Mouse (Mus musculus): ENCODE data around the gene Rab13. TPM values are rescaled to one million over a fixed set of nuclear protein-coding genes. Genes with fewer than 3 reads are reported as not detected.

Gene Rab13
- polyA plus RNA-seq, 1 experiment: 7.7 TPM

DNA sequence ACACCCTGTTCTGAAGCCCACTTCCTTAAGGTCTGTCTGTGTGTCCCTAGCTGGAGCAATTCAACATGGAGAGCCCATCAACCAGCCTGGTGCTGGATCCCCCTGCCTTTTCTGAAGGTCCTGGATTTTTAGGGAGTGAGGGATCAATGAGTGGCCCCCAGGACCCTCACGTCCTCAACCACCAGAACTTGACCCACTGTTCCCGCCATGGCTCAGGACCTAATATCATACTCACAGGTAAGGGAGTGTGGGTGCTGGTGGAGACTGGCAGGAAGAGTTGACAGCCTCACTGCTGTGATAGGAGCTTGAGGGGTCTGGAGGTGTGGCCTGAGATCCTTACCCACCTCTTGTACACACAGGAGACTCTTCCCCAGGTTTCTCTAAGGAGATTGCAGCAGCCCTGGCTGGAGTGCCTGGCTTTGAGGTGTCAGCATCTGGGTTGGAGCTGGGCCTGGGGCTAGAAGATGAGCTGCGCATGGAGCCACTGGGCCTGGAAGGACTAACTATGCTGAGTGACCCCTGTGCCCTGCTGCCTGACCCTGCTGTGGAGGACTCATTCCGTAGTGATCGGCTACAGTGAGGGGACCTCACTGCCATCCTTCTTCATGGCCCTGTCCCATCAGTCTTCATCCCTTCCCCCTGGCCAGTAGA lies 49.8 kb downstream of the Rab13 start:
- no peak for TF ChIP-seq POLR2A (IDR thresholded peaks at IDR 0.05; ENCODE audit: low read depth, low read length)
- no peak for TF ChIP-seq CTCF (conservative IDR thresholded peaks at IDR 0.05; ENCODE audit: insufficient read depth, insufficient read length, low read depth, low read length)
- no peak overlapping the region for H3K4me3 ChIP-seq (ENCODE audit: insufficient read depth, low read depth, low read length)
- no peak for DNase-seq
- no peaks in the 10 kb centered on the region for H3K36me3 ChIP-seq (ENCODE audit: control insufficient read depth, insufficient read depth, low read length)
- 91% methylated on average over 5 of the region's 5 CpGs for WGBS
- no peak overlapping the region for H3K27ac ChIP-seq (ENCODE audit: insufficient read depth, low read depth, low read length)
- H3K4me1 ChIP-seq (ENCODE audit: control insufficient read depth, insufficient read depth, low read length): peaks cover 7% of the 10 kb centered on the region; the same call in 1 of the 2 replicates
- H3K27me3 ChIP-seq (replicated peaks; ENCODE audit: control insufficient read depth, insufficient read depth, low read length): no peaks in the 10 kb centered on the region

GRCm38 (mm10) chr3:90264687-90265033 lies 51.2 kb downstream of the Rab13 start:
- no peaks in the 10 kb centered on the region for H3K27me3 ChIP-seq (replicated peaks; ENCODE audit: control insufficient read depth, insufficient read depth, low read length)
- TF ChIP-seq POLR2A (IDR thresholded peaks at IDR 0.05; ENCODE audit: low read depth, low read length) (no peak), CTCF (conservative IDR thresholded peaks at IDR 0.05; ENCODE audit: insufficient read depth, insufficient read length, low read depth, low read length) (no peak)
- H3K4me3 ChIP-seq (ENCODE audit: insufficient read depth, low read depth, low read length): peak overlapping the region; percentile 76; the same call in 1 of the 2 replicates
- peak overlapping the region; percentile 40; the same call in 1 of the 2 replicates for H3K27ac ChIP-seq (ENCODE audit: insufficient read depth, low read depth, low read length)
- 32% methylated on average over 10 of the region's 10 CpGs for WGBS
- H3K4me1 ChIP-seq (ENCODE audit: control insufficient read depth, insufficient read depth, low read length): peaks cover 7% of the 10 kb centered on the region; the same call in 1 of the 2 replicates
- no peaks in the 10 kb centered on the region for H3K36me3 ChIP-seq (ENCODE audit: control insufficient read depth, insufficient read depth, low read length)
- no peak for DNase-seq

GRCm38 (mm10) chr3:90265034-90265931 lies 51.8 kb downstream of the Rab13 start, which contains the start of gene Dennd4b:
Dennd4b (plus strand) TSS chr3:90265185.
- WGBS: under 1% methylated on average over 87 of the region's 87 CpGs
- Histone ChIP-seq H3K4me1 (ENCODE audit: control insufficient read depth, insufficient read depth, low read length) (peaks cover 7% of the 10 kb centered on the region; the same call in 1 of the 2 replicates), H3K4me3 (ENCODE audit: insufficient read depth, low read depth, low read length) (peak within 1 kb of the TSS; percentile 76), H3K27ac (ENCODE audit: insufficient read depth, low read depth, low read length) (peak within 1 kb of the TSS; percentile 95), H3K27me3 (replicated peaks; ENCODE audit: control insufficient read depth, insufficient read depth, low read length) (no peaks in the 10 kb centered on the region), H3K36me3 (ENCODE audit: control insufficient read depth, insufficient read depth, low read length) (no peaks in the 10 kb centered on the region)
- peak; percentile 92 for DNase-seq
- TF ChIP-seq CTCF (conservative IDR thresholded peaks at IDR 0.05; ENCODE audit: insufficient read depth, insufficient read length, low read depth, low read length) (peak; percentile 76), POLR2A (IDR thresholded peaks at IDR 0.05; ENCODE audit: low read depth, low read length) (peak; percentile 43)

DNA sequence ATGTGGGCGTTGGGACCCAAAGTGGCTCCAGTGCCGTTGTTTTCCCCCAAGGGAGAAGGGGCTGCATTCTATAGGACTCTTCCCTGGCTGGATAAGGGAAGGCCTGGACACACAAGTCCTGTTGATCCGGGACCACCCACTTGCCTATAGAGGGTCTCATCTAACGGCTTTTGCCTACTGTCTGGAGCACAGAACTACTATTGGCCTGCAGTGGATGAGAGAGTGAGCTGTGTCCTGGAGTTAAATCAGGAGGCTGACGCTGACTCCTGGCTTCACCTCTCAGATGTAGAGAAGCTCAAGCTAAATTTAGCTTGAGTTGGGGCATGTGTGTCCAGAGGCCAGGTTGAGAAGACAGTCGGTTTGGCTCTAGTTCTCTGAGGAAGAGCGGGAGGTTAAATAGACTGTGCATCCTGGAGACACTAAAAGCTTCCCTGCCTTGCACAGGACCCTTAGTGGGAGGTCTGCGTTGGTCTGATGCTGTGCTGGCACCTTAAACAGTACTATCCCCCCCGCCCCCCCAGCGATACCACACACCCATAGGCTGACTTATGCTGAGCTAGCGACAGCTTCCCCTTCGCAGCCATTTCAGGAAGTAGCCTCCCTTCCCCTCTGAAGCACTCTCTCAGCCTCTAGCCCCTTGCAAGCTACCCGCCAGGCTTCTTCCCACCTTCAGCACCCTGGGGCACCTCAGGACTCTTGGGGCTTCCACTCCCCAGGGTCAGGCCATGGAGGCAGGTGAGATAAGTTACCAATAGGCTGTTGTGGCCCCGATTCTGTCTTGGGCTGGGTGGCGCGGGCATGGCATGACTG lies 52.6 kb downstream of the Rab13 start:
- H3K27ac ChIP-seq (ENCODE audit: insufficient read depth, low read depth, low read length): peak overlapping the region; percentile 95
- no peaks in the 10 kb centered on the region for H3K27me3 ChIP-seq (replicated peaks; ENCODE audit: control insufficient read depth, insufficient read depth, low read length)
- peaks cover 7% of the 10 kb centered on the region; the same call in 1 of the 2 replicates for H3K4me1 ChIP-seq (ENCODE audit: control insufficient read depth, insufficient read depth, low read length)
- TF ChIP-seq CTCF (conservative IDR thresholded peaks at IDR 0.05; ENCODE audit: insufficient read depth, insufficient read length, low read depth, low read length) (no peak), POLR2A (IDR thresholded peaks at IDR 0.05; ENCODE audit: low read depth, low read length) (no peak)
- DNase-seq: no peak
- H3K36me3 ChIP-seq (ENCODE audit: control insufficient read depth, insufficient read depth, low read length): no peaks in the 10 kb centered on the region
- WGBS: 27% methylated on average over 16 of the region's 16 CpGs
- H3K4me3 ChIP-seq (ENCODE audit: insufficient read depth, low read depth, low read length): peak overlapping the region; percentile 76

GRCm38 (mm10) chr3:90266901-90267775 lies 53.6 kb downstream of the Rab13 start:
- Histone ChIP-seq H3K4me3 (ENCODE audit: insufficient read depth, low read depth, low read length) (no peak overlapping the region), H3K27me3 (replicated peaks; ENCODE audit: control insufficient read depth, insufficient read depth, low read length) (no peaks in the 10 kb centered on the region), H3K36me3 (ENCODE audit: control insufficient read depth, insufficient read depth, low read length) (no peaks in the 10 kb centered on the region), H3K4me1 (ENCODE audit: control insufficient read depth, insufficient read depth, low read length) (peaks cover 7% of the 10 kb centered on the region; the same call in 1 of the 2 replicates), H3K27ac (ENCODE audit: insufficient read depth, low read depth, low read length) (no peak overlapping the region)
- WGBS: 92% methylated on average over 20 of the region's 20 CpGs
- DNase-seq: no peak
- TF ChIP-seq POLR2A (IDR thresholded peaks at IDR 0.05; ENCODE audit: low read depth, low read length) (no peak), CTCF (conservative IDR thresholded peaks at IDR 0.05; ENCODE audit: insufficient read depth, insufficient read length, low read depth, low read length) (no peak)

GRCm38 (mm10) chr3:90268190-90268589 lies 54.7 kb downstream of the Rab13 start:
- 97% methylated on average over 11 of the region's 11 CpGs for WGBS
- no peaks in the 10 kb centered on the region for H3K27me3 ChIP-seq (replicated peaks; ENCODE audit: control insufficient read depth, insufficient read depth, low read length)
- H3K27ac ChIP-seq (ENCODE audit: insufficient read depth, low read depth, low read length): no peak overlapping the region
- DNase-seq: no peak
- H3K4me1 ChIP-seq (ENCODE audit: control insufficient read depth, insufficient read depth, low read length): peaks cover 7% of the 10 kb centered on the region; the same call in 1 of the 2 replicates
- TF ChIP-seq POLR2A (IDR thresholded peaks at IDR 0.05; ENCODE audit: low read depth, low read length) (no peak), CTCF (conservative IDR thresholded peaks at IDR 0.05; ENCODE audit: insufficient read depth, insufficient read length, low read depth, low read length) (no peak)
- H3K4me3 ChIP-seq (ENCODE audit: insufficient read depth, low read depth, low read length): no peak overlapping the region
- H3K36me3 ChIP-seq (ENCODE audit: control insufficient read depth, insufficient read depth, low read length): no peaks in the 10 kb centered on the region

Measured in kidney, adult 2 months (tissue).